Mouse (Mus musculus): ENCODE results near the gene Ptpdc1. TPM values are rescaled to one million over a fixed set of nuclear protein-coding genes. Genes with fewer than 3 reads are reported as not detected.

The Ptpdc1 gene
- polyA plus RNA-seq, 1 experiment from 2014 or later, result 25.2 TPM

- no peaks in the 10 kb centered on the region for H3K36me3 ChIP-seq (ENCODE audit: control insufficient read depth, insufficient read depth, low read length)
- no peaks in the 10 kb centered on the region for H3K9me3 ChIP-seq (ENCODE audit: control insufficient read depth, low read length)
- no peak; the same call in 1 of the 2 replicates for ATAC-seq (ENCODE audit: low read depth)
- H3K4me2 ChIP-seq (ENCODE audit: low read depth, low read length), result no peak overlapping the region
- no peaks in the 10 kb centered on the region for H3K4me1 ChIP-seq (ENCODE audit: control insufficient read depth, insufficient read depth, low read length)
- no peak overlapping the region for H3K4me3 ChIP-seq (ENCODE audit: low read depth, low read length)
- WGBS, result 73% methylated on average over 2 of the region's 2 CpGs
- H3K9ac ChIP-seq (replicated peaks; ENCODE audit: low read depth, low read length), result no peak overlapping the region
- no peak overlapping the region for H3K27ac ChIP-seq (ENCODE audit: low read depth, low read length)
- H3K27me3 ChIP-seq (ENCODE audit: control insufficient read depth, insufficient read depth, low read length), result no peaks in the 10 kb centered on the region
These were observed 94.8 kb downstream of the Ptpdc1 start for GRCm38 (mm10) chr13:48530685-48531084.

GRCm38 (mm10) chr13:48529028-48529427 lies 96.4 kb downstream of the Ptpdc1 start:
- WGBS, result 52% methylated on average over 2 of the region's 2 CpGs
- Histone ChIP-seq H3K27me3 (ENCODE audit: control insufficient read depth, insufficient read depth, low read length) (no peaks in the 10 kb centered on the region), H3K4me1 (ENCODE audit: control insufficient read depth, insufficient read depth, low read length) (no peaks in the 10 kb centered on the region), H3K4me3 (ENCODE audit: low read depth, low read length) (no peak overlapping the region), H3K9me3 (ENCODE audit: control insufficient read depth, low read length) (no peaks in the 10 kb centered on the region), H3K36me3 (ENCODE audit: control insufficient read depth, insufficient read depth, low read length) (no peaks in the 10 kb centered on the region), H3K4me2 (ENCODE audit: low read depth, low read length) (no peak overlapping the region), H3K9ac (replicated peaks; ENCODE audit: low read depth, low read length) (no peak overlapping the region), H3K27ac (ENCODE audit: low read depth, low read length) (0 out of 2 replicates have a peak overlapping the region, but pooled peaks have one; percentile 34)
- ATAC-seq (ENCODE audit: low read depth), result peak; percentile 21; the same call in 1 of the 2 replicates

- Histone ChIP-seq H3K4me3 (ENCODE audit: low read depth, low read length) (no peak overlapping the region), H3K4me1 (ENCODE audit: control insufficient read depth, insufficient read depth, low read length) (no peaks in the 10 kb centered on the region), H3K27ac (ENCODE audit: low read depth, low read length) (no peak overlapping the region), H3K4me2 (ENCODE audit: low read depth, low read length) (no peak overlapping the region), H3K27me3 (ENCODE audit: control insufficient read depth, insufficient read depth, low read length) (no peaks in the 10 kb centered on the region), H3K9ac (replicated peaks; ENCODE audit: low read depth, low read length) (no peak overlapping the region), H3K36me3 (ENCODE audit: control insufficient read depth, insufficient read depth, low read length) (no peaks in the 10 kb centered on the region), H3K9me3 (ENCODE audit: control insufficient read depth, low read length) (no peaks in the 10 kb centered on the region)
- 56% methylated on average over 15 of the region's 15 CpGs for WGBS
- peak; percentile 85 for ATAC-seq (ENCODE audit: low read depth)
These were observed 97.2 kb downstream of the Ptpdc1 start for GRCm38 (mm10) chr13:48528123-48528871.

MicroRNA genes within 50 kb of the gene (microRNA counts, 519-probe panel; counts per million panel counts)
- 7,107 counts per million, percentile 97 among the panel's probes with 10 or more counts for microRNA mmu-let-7a
- microRNA mmu-let-7d, result 6,330 counts per million, percentile 91 among the panel's probes with 10 or more counts
- microRNA mmu-let-7f, result 6,211 counts per million, percentile 90 among the panel's probes with 10 or more counts

Small RNAs within 50 kb of the gene (microRNA-seq; reads per million reads assigned to microRNA genes)
- gene Gm24111 (not detected), gene Mirlet7a-1 (91.0 reads per million, percentile 47 among the genes with 10 or more reads in this experiment), gene Mirlet7d (2,651 reads per million, percentile 85 among the genes with 10 or more reads in this experiment), gene Mirlet7f-1 (not detected)

Other genes with a start within 250 kb of the Ptpdc1 start
- gene Zfp169, start 112.2 kb downstream of the Ptpdc1 start, polyA plus RNA-seq (2014; fragmentation: Nextera tagmentation; extraction: Ambion mirVana), result 5.8 and 8.1 TPM in 2 replicates
- 4.4 and 5.0 TPM in 2 replicates for gene A830005F24Rik, start 112.1 kb downstream of the Ptpdc1 start, polyA plus RNA-seq (2014; fragmentation: Nextera tagmentation; extraction: Ambion mirVana)
- gene Barx1, start 37.3 kb upstream of the Ptpdc1 start, polyA plus RNA-seq (2014; fragmentation: Nextera tagmentation; extraction: Ambion mirVana), result not detected in 2 replicates
- 10.7 and 11.7 TPM in 2 replicates for gene Phf2, start 245.5 kb upstream of the Ptpdc1 start, polyA plus RNA-seq (2014; fragmentation: Nextera tagmentation; extraction: Ambion mirVana)

Data from neural tube, embryonic 14.5 days (tissue).